Mouse (Mus musculus) urinary bladder, adult 2 months (tissue): Measurements from ENCODE around the gene Ttc6. TPM values are rescaled to one million over a fixed set of nuclear protein-coding genes. Genes with fewer than 3 reads are reported as not detected.

Experiments
- DNase-seq: peaks from one replicate; pipeline ENCODE4 v3.0.0; 2022; ENCODE audit warnings: low spot score
- polyA plus RNA-seq: library from polyadenylated mRNA; depleted of rRNA; stranded (reverse); fragments of >200 nt; gene quantifications from 2 replicates; pipeline ENCODE4 v1.2.3, GENCODE M21; 2012; rRNA removed

Gene Ttc6
- polyA plus RNA-seq, 1 experiment: 11.9 TPM

DNA sequence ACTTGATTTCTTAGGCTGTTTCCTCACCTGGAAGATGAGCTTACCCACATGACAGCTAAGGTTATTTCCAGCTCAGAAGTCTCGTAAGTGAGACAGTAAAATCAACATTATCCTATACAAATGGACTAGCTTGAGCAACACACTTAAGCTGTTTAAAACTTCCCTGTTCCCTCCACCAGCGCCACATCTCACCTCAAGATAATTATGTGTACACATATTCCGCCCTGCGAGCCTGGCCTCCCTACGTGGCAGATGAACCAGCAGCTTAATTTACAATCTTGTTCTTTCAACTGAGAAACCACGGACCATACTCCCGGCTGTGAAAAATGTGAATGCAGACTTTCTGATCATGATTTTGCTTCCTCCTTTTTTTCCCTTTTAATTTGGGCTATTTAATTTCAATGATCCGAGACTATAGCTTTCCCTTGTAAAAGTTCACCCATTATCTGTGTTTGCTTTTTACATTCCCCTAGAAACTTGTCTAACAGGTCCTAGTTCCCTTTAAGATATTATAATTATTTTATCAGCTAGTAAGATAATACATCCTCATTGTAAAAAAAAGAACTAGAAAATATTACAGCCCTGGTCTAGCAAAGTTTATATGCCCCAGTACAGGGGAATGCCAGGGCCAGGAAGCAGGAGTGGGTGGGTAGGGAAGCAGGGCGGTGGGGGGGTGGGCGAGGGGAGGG lies 99.2 kb downstream of the Ttc6 start:
- no peak for DNase-seq

DNA sequence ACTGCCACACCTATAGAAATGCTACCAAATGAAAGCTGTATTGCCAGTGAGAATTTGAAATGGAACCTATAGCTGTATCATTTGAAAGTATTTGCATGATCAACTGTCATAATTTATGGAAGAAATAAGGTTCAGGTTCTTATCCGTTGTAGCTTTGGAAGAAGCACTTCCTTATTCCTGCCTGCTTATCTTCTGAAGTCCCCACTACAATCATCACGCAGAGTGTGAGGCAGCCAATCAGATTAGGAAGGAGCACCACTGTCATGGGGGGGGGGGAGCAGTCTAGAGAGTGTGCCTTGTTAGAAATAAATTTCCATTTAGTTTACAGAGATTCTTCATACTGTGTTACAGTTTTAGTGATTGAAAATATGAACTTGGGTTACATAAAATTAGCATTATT lies 108.5 kb downstream of the Ttc6 start:
- no peak for DNase-seq

DNA sequence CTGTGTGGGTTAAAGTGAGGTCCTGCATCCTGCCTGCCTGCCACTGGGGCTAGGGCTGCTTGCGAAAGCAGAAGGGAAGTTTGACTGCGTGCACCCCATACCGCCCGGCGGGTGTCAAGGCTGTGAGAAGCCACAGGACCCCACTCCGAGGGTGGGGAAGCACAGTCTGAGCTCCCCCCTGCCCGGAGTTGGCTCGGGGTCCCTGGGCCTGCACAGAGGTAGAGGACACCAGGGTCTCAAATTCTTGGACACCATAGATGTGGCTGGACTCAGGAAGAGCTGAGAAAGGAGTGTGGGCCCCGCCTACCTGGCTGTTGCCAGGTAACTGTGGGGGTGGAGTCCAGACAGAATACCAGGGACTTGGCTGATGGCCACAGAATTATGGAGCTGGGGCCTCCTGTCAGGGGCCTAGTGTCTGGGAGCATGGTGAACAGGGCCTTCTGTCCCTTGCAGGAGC lies 121.1 kb downstream of the Ttc6 start:
- no peak for DNase-seq

DNA sequence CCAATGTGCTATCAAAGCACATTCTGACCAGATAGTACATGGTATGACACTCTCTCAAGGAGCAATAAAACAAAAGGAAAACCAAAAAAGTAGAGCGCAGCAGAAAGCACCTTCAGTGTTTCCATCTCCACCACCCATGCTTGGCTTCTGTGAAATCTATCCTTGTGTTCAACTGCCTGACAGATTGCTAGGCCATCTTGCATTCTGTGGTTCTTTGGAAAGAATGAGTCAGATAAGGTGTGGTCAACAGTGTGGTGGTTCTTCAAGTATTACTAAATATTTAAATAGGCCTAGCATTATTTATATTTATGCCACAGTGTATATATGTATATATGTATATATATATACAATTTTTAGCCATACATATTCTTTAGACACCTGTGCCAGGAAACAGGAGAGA lies 146.1 kb downstream of the Ttc6 start:
- no peak for DNase-seq

DNA sequence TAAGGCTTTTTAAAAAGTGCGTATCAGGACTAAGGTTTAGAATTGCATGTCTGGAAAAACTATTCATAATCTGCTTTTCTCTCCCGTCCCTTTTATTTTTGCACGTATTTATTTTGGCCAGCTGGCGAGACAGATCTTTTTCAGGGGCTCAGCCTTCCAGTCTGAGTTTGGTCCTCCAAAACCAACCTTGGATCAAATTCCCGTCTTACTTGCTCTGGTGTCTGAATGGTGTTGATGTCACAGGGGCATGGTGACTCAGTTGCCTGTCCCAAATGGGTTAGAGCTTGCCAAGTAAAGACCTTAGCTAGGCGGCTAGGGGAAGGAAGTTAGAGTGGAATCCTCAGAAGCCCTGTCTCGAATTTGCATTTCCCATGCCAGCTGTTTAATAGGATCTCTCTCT lies 200.8 kb downstream of the Ttc6 start:
- DNase-seq: no peak

DNA sequence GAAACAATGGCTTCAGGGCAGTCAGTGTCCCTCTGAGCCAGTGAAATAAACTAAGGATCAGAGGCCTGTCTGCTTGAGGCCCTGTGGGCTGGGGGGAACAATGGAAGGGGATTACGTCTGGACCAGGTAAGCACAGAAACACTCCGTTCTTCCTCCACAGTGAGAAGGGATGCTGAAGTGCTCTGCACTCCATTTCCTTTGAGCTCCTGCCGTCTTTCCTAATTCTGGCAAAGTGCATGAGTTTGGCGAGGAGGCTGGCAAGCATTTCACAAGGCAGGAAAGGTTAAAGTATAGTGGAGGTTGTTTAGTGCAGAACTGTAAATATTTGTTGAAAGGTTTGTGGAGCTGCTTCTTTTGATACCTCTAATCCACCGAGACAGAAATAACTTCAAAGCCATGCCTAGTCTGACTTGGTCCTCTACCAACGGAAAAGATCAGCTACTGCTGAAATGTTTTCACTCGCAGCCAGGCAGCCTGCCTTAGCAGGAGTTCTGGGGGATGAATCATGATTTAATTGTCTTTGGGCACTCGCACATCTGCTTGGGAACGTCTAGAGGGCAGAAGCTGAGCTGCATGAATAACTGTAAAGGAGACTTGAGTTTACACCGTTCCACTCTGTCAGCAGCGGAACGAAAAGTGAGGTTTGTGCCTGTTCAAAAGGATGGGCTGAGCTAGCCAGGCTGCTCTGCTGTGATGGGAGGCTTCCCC lies 212.5 kb downstream of the Ttc6 start:
- DNase-seq: no peak

DNA sequence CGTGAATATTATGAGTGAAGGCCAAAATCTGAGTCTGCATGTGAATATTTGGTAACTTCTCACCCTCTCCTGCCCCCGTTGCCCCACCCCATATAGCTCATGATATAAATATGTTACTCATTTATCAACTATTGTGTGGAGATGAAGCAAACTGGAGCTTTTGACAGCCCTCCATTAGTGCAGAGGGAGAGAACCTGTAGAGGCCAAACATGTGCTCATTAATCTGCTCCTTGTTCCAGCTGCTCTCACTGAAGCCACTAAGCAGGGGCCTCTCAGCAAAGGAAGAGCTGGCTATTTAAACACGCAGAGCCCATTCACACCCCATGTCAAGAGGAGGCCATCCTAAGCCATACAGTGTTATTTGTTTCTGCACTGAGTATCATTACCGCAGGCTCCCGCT lies 218.0 kb downstream of the Ttc6 start:
- DNase-seq: no peak

DNA sequence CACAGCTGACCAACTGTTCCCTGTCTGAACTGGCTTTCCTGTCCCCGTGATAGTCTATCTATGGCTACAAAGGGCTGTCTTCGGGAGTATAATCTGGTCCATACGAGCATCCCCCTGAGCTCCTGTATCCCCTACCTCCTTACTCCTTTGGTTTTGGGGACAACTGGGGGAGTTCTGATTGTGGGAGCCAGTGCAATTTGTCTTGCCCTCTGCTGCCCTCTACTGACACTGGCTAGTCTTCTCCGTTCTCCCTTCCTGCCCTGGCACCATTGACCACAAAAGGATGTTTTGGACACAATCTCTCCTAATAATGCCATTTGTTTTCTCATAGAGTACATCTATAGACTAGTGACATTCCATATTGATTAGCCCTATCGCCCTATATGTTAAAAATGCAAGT lies 223.6 kb downstream of the Ttc6 start:
- no peak for DNase-seq

Other genes starting within 250 kb of the Ttc6 start
- gene Foxa1, start 17.2 kb upstream of the Ttc6 start, polyA plus RNA-seq: 59.0 and 73.3 TPM in 2 replicates